Mouse (Mus musculus): ENCODE data around the gene Akap13.
"Not testable (repeated sequence)": the region's sequence is repeated elsewhere in the genome, so short reads cannot be mapped to it uniquely, and the experiment has no call there.

DNA sequence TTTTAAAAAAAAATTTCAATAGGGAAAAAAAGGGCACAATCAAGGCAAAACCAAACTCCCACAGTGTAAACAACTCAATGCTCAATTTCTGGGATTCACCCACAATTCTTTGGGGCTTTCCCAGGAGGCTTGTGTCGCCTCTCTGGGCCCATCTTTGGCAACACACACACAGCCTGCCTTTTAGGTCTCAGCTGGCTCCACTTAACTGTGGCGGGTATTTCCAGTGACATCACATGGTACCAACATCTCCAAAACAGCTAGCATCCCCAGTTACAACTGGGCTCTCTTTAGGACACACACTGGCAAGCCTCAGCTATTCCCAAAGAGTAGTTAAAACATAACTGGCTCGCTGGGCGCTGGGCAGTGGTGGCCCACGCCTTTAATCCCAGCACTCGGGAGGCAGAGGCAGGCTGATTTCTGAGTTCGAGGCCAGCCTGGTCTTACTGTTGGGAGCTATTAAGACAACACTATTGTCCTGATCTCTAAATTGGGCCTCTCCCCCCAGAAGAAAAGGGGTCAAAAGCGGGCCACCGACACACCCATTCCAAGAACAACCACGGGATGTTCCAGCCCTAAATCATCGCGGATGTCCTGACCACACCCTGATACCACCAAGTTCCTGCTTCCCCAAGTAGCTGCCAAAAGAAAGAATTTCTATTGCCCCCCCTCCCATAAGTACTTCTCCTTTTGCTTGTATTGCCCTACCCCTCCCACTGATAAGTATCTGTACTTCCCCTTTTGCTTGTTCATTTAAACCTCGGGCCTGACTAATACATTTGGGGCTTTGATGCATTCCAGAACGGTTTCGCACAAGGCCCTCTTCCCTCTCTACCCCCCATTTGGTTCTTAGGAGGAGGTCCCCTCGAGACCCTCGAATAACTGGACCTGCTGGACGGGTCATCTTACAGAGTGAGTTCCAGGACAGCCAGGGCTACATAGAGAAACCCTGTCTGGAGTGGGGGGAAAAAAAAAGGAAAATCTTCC, 319.1 kb downstream of the Akap13 start:
- TF ChIP-seq CTCF (IDR thresholded peaks at IDR 0.05); EP300 (IDR thresholded peaks at IDR 0.05; ENCODE audit: insufficient read depth, low read depth, low read length); POLR2A (IDR thresholded peaks at IDR 0.05; ENCODE audit: insufficient read depth, low read depth, low read length): not testable (repeated sequence)

All from heart, adult 2 months (tissue).